Mouse (Mus musculus) CH12.LX (cell line): ENCODE data around the gene Pim2.

Experiments
- CHD2 ChIP-seq: IDR thresholded peaks from 2 replicates; pipeline ENCODE4 v1.6.1; 2011; ENCODE audit warnings: low read length, improper control_type of control experiment
- CTCF ChIP-seq, 2 experiments: IDR thresholded peaks in 1 of 2; conservative IDR thresholded peaks in 1 of 2; 2 replicates each; pipeline ENCODE4 v1.5.1; 2011 to 2012; ENCODE audit warnings: low read depth in 2 of 2, low read length in 2 of 2, improper control_type of control experiment in 1 of 2, inconsistent platforms in 1 of 2, mild to moderate bottlenecking in 1 of 2, moderate library complexity in 1 of 2
- MAFK ChIP-seq: IDR thresholded peaks from 2 replicates; pipeline ENCODE4 v1.6.1; 2011; ENCODE audit warnings: low read length, improper control_type of control experiment; ENCODE audit not compliant: insufficient replicate concordance
- MAX ChIP-seq: IDR thresholded peaks from 2 replicates; pipeline ENCODE4 v1.6.1; 2011; ENCODE audit warnings: low read length, improper control_type of control experiment
- NELFE ChIP-seq: IDR thresholded peaks from 2 replicates; pipeline ENCODE4 v1.6.1; 2011; ENCODE audit warnings: low read depth, low read length, improper control_type of control experiment
- SMC3 ChIP-seq: IDR thresholded peaks from 2 replicates; pipeline ENCODE4 v1.6.1; 2011; ENCODE audit warnings: low read depth, low read length, improper control_type of control experiment
- TBP ChIP-seq: conservative IDR thresholded peaks from 2 replicates; pipeline ENCODE4 v1.6.1; 2011; ENCODE audit warnings: low read depth, low read length, improper control_type of control experiment
- UBTF ChIP-seq: IDR thresholded peaks from 2 replicates; pipeline ENCODE4 v1.6.1; 2012; ENCODE audit warnings: low read depth, mild to moderate bottlenecking, inconsistent platforms, low read length, improper control_type of control experiment, moderate library complexity
- ZMIZ1 ChIP-seq: IDR thresholded peaks from 2 replicates; pipeline ENCODE4 v1.6.1; 2012; ENCODE audit warnings: low read depth, mild to moderate bottlenecking, inconsistent platforms, low read length, improper control_type of control experiment

- TF ChIP-seq CHD2 (no peak), CTCF (conservative IDR thresholded peaks at IDR 0.05 in 1 of 2, IDR thresholded peaks at IDR 0.05 in 1 of 2; ENCODE audit: low read depth in 2 of 2, low read length in 2 of 2) (no peak), NELFE (no peak), MAX (no peak), ZMIZ1 (no peak), SMC3 (no peak), MAFK (no peak), UBTF (peak; percentile 16; the same call in 1 of the 2 replicates), TBP (no peak)
Observed at GRCm38 (mm10) chrX:7878495-7878894, 433 bp downstream of the Pim2 start.
